Mouse (Mus musculus): ENCODE results near the gene Nipal4. TPM values are rescaled to one million over a fixed set of nuclear protein-coding genes. Genes with fewer than 3 reads are reported as not detected.

Gene Nipal4
- total and polyA plus RNA-seq, 3 experiments = 0.11 to 0.20 (median 0.18) TPM

DNA sequence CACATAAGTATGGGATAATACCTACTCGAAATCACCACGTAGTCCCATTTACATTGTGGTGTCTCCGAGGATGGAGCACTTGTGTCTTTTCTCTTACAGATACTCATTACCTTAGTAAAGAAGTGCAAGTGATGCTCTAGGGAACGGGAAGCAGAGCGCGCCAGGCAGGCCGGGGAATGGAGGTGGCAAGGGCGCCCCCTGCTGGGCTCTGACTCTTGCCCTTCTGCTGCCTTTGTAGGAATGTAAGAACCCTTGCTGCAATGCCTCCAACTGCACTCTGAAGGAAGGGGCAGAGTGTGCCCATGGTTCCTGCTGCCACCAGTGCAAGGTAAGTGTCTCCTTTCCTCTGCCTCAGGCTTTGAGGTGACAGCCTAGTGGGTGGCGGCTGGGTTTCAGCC lies 37.8 kb downstream of the Nipal4 start:
- H3K27ac ChIP-seq = peak overlapping the region; percentile 50; the same call in 1 of the 2 replicates
- peaks cover 4% of the 10 kb centered on the region for H3K36me3 ChIP-seq (ENCODE audit: control insufficient read depth, insufficient read depth, low read length)
- WGBS = 54% methylated on average over 9 of the region's 9 CpGs
- H3K27me3 ChIP-seq (ENCODE audit: control insufficient read depth, insufficient read depth, low read length) = no peaks in the 10 kb centered on the region
- peak; percentile 86 to 90 for DNase-seq
- intact Hi-C loops (cut with DNase I) = loop anchor here (1.0 to 10.0 kb wide), 3 partner anchors 76 to 184 kb away; partner anchors contain the start of genes Gm12166 and Lsm11
- H3K79me2 ChIP-seq (replicated peaks; ENCODE audit: control insufficient read depth, insufficient read depth, low read length) = no peaks in the 10 kb centered on the region
- H3K4me3 ChIP-seq = no peak overlapping the region
- H3K9ac ChIP-seq (ENCODE audit: low read depth, low read length) = no peak overlapping the region
- peak; percentile 99 for TF ChIP-seq CTCF (IDR thresholded peaks at IDR 0.05)
- peak; percentile 81 for TF ChIP-seq EP300 (IDR thresholded peaks at IDR 0.05; ENCODE audit: insufficient read depth, low read depth, low read length)
- no peak for TF ChIP-seq POLR2A (IDR thresholded peaks at IDR 0.05; ENCODE audit: insufficient read depth, low read depth, low read length)
- H3K4me1 ChIP-seq (ENCODE audit: control insufficient read depth, insufficient read depth, low read length) = peaks cover 9% of the 10 kb centered on the region

DNA sequence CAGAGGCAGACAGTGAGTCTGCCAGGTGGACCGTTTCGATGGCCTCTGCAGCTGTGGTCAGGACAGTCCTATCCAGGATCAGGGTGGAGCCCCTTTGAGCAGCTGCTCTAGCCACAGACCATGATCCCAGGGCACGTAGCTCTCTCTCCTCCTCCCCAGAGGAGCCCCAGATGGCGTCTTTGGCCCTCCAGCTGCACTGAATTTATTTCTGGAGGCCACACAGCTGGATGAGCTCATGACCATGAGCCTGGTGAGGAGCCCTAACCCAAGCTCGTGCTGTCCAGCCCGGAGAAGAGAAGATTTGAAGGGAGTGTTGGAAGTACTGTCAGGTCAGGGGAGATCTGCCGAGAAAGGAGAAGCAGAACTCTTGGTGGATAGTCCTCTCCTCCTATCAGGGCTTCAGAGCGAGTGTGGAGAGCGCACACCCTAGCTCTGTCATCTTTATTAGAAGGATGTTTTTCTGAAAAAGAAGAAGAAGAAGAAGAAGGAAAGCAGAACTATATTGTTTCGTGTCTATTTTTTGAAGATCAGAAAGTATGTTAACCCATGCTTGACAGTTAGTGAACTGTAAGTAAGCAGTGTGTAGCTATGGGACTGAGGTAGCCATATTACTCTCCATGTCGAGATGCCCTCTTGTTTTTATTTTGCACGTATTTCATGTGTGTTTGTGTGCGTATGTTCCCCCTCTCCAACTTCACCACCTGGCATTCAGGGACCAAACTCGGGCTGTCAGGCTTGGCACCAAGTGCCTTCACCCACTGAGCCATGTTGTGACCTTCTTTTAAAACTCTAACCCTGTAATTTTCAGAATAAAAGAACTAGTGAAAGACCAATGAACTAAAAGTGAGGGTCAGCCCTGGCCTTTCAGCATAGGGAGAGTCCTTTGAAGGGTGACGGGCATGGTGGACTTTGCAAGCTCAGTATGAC lies 38.4 kb downstream of the Nipal4 start:
- DNase-seq = peak; percentile 77 to 85
- Histone ChIP-seq H3K4me3 (no peak overlapping the region), H3K36me3 (ENCODE audit: control insufficient read depth, insufficient read depth, low read length) (peaks cover 4% of the 10 kb centered on the region), H3K79me2 (replicated peaks; ENCODE audit: control insufficient read depth, insufficient read depth, low read length) (no peaks in the 10 kb centered on the region), H3K27me3 (ENCODE audit: control insufficient read depth, insufficient read depth, low read length) (no peaks in the 10 kb centered on the region), H3K9ac (ENCODE audit: low read depth, low read length) (peak overlapping the region; percentile 8; the same call in 1 of the 2 replicates), H3K27ac (peak overlapping the region; percentile 50), H3K4me1 (ENCODE audit: control insufficient read depth, insufficient read depth, low read length) (peaks cover 13% of the 10 kb centered on the region)
- TF ChIP-seq EP300 (IDR thresholded peaks at IDR 0.05; ENCODE audit: insufficient read depth, low read depth, low read length) (peak; percentile 63; the same call in 1 of the 2 replicates), CTCF (IDR thresholded peaks at IDR 0.05) (no peak), POLR2A (IDR thresholded peaks at IDR 0.05; ENCODE audit: insufficient read depth, low read depth, low read length) (no peak)
- WGBS = 61% methylated on average over 15 of the region's 15 CpGs
- intact Hi-C loops (cut with DNase I) = loop anchor here (1.0 to 10.0 kb wide), 3 partner anchors 76 to 183 kb away; partner anchors contain the start of genes Gm12166 and Lsm11

DNA sequence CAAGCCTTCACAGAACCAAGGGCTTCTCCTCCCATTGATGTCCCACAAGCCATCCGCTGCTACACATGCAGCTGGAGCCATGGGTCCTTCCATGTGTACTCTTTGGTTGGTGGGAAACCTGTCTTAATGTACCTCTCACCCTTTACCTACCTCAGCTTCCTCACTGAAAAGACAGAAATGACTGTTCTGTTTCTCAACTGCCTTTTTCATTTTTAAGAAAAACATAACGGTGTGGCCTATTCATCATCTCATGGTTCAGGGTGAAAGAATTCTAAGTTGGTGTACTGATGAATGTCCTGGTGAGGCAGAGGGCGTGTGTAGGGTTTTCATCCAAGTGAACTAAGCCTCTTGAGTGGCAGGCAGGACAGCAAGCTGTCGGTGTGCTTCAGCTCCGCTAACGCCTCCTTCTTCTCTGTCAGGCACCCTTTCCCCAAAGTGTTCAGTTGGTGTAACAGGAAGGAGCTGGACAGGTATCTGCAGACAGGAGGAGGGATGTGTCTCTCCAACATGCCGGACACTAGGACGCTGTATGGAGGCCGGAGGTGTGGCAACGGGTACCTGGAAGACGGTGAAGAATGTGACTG lies 39.4 kb downstream of the Nipal4 start:
- no peaks in the 10 kb centered on the region for H3K27me3 ChIP-seq (ENCODE audit: control insufficient read depth, insufficient read depth, low read length)
- intact Hi-C loops (cut with DNase I) = loop anchor here (10.0 kb wide), 1 partner anchor 182 kb away; the partner anchor contains the start of gene Lsm11
- peaks cover 8% of the 10 kb centered on the region for H3K36me3 ChIP-seq (ENCODE audit: control insufficient read depth, insufficient read depth, low read length)
- H3K27ac ChIP-seq = peak overlapping the region; percentile 50
- H3K4me3 ChIP-seq = no peak overlapping the region
- WGBS = 82% methylated on average over 11 of the region's 11 CpGs
- no peak for DNase-seq
- H3K9ac ChIP-seq (ENCODE audit: low read depth, low read length) = no peak overlapping the region
- no peak for TF ChIP-seq EP300 (IDR thresholded peaks at IDR 0.05; ENCODE audit: insufficient read depth, low read depth, low read length)
- TF ChIP-seq CTCF (IDR thresholded peaks at IDR 0.05) = no peak
- TF ChIP-seq POLR2A (IDR thresholded peaks at IDR 0.05; ENCODE audit: insufficient read depth, low read depth, low read length) = no peak
- no peaks in the 10 kb centered on the region for H3K79me2 ChIP-seq (replicated peaks; ENCODE audit: control insufficient read depth, insufficient read depth, low read length)
- peaks cover 17% of the 10 kb centered on the region for H3K4me1 ChIP-seq (ENCODE audit: control insufficient read depth, insufficient read depth, low read length)

DNA sequence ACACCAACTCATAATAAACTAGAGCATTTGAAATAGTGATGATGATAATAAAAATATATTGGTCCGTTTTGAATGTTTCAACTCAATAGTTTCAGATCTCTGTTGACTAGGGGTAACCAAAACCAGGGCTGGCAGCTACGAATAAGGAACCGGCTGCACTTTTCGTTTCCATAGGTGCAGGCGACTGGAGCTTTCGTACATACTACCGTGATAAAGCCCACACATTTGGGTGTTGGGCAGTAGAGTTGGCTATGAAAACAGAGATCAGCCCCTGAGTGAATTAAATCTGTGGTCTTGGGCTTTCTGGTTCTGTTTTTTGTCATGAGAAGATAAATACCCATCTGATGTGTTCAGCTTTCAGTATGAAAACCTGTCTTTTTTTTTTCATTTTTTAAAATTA lies 40.0 kb downstream of the Nipal4 start:
- no peaks in the 10 kb centered on the region for H3K79me2 ChIP-seq (replicated peaks; ENCODE audit: control insufficient read depth, insufficient read depth, low read length)
- H3K9ac ChIP-seq (ENCODE audit: low read depth, low read length) = no peak overlapping the region
- WGBS = 90% methylated on average over 7 of the region's 7 CpGs
- no peak overlapping the region for H3K27ac ChIP-seq
- peaks cover 8% of the 10 kb centered on the region for H3K36me3 ChIP-seq (ENCODE audit: control insufficient read depth, insufficient read depth, low read length)
- no peak for DNase-seq
- H3K27me3 ChIP-seq (ENCODE audit: control insufficient read depth, insufficient read depth, low read length) = no peaks in the 10 kb centered on the region
- H3K4me3 ChIP-seq = no peak overlapping the region
- H3K4me1 ChIP-seq (ENCODE audit: control insufficient read depth, insufficient read depth, low read length) = peaks cover 19% of the 10 kb centered on the region
- TF ChIP-seq EP300 (IDR thresholded peaks at IDR 0.05; ENCODE audit: insufficient read depth, low read depth, low read length) (no peak), CTCF (IDR thresholded peaks at IDR 0.05) (no peak), POLR2A (IDR thresholded peaks at IDR 0.05; ENCODE audit: insufficient read depth, low read depth, low read length) (no peak)
- intact Hi-C loops (cut with DNase I) = loop anchor here (10.0 kb wide), 1 partner anchor 182 kb away; the partner anchor contains the start of gene Lsm11

DNA sequence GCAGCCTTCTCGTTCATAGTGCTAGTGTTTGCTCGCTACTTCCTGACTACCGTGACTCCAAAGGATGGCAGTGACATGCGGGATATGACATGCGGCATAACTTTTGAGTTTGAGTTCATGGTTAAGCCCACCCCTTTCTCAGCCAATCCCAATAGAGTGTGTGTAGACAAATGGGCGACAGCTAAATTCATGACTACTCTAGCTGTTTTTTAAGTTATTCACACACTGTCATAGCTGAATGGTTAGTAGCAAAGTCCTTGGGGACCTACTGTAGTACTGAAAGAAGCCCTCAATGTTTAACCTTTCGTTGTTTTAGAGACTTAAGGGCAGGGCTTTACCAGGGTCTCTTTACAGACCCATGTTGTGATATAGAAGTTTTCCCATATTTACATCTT lies 40.5 kb downstream of the Nipal4 start:
- H3K4me1 ChIP-seq (ENCODE audit: control insufficient read depth, insufficient read depth, low read length) = peaks cover 19% of the 10 kb centered on the region
- H3K36me3 ChIP-seq (ENCODE audit: control insufficient read depth, insufficient read depth, low read length) = peaks cover 8% of the 10 kb centered on the region
- WGBS = 86% methylated on average over 7 of the region's 7 CpGs
- intact Hi-C loops (cut with DNase I) = loop anchor here (10.0 kb wide), 1 partner anchor 181 kb away; the partner anchor contains the start of gene Lsm11
- TF ChIP-seq POLR2A (IDR thresholded peaks at IDR 0.05; ENCODE audit: insufficient read depth, low read depth, low read length) = no peak
- TF ChIP-seq CTCF (IDR thresholded peaks at IDR 0.05) = no peak
- no peak for TF ChIP-seq EP300 (IDR thresholded peaks at IDR 0.05; ENCODE audit: insufficient read depth, low read depth, low read length)
- DNase-seq = no peak
- no peaks in the 10 kb centered on the region for H3K79me2 ChIP-seq (replicated peaks; ENCODE audit: control insufficient read depth, insufficient read depth, low read length)
- no peak overlapping the region for H3K9ac ChIP-seq (ENCODE audit: low read depth, low read length)
- no peaks in the 10 kb centered on the region for H3K27me3 ChIP-seq (ENCODE audit: control insufficient read depth, insufficient read depth, low read length)
- H3K4me3 ChIP-seq = no peak overlapping the region
- no peak overlapping the region; the same call in 1 of the 2 replicates for H3K27ac ChIP-seq

All from heart, adult 2 months (tissue).